Mouse (Mus musculus): ENCODE measurements around the gene Ubald2. TPM values are rescaled to one million over a fixed set of nuclear protein-coding genes. Genes with fewer than 3 reads are reported as not detected.

Gene Ubald2
- total and polyA plus RNA-seq, 2 experiments from 2014 or later = 32.3 to 48.3 TPM

DNA sequence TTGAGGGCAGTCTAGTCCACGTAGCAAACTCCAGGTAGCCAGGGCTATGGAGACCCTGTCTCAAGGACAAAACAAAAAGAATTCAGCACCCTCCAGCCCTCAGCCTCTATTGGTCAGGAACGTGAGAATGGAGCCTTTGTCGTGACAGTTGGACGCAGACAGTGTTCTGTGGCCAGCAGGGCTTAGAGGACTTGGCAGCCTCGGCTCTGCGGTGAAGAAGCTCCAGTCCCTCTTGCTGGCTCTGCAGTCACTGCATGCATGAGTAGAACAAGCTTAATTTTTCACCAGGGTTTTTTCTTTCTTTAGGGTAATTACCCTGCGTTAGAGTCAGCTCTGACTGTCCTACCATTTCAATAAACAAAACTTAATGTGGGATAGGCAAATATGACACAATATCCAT is 47.9 kb downstream of the Ubald2 start:
- no peak for TF ChIP-seq CTCF (IDR thresholded peaks at IDR 0.05; ENCODE audit: low read depth)
- TF ChIP-seq EP300 (IDR thresholded peaks at IDR 0.05; ENCODE audit: low read depth) = no peak
- Histone ChIP-seq H3K9ac (replicated peaks; ENCODE audit: low read depth, low read length) (no peak overlapping the region), H3K36me3 (replicated peaks; ENCODE audit: control insufficient read depth, insufficient read depth, low read length) (peaks cover 93% of the 10 kb centered on the region), H3K4me2 (ENCODE audit: low read depth, low read length) (no peak overlapping the region), H3K27me3 (ENCODE audit: control insufficient read depth, insufficient read depth, low read length) (no peaks in the 10 kb centered on the region), H3K27ac (ENCODE audit: low read depth) (no peak overlapping the region), H3K4me1 (ENCODE audit: control insufficient read depth, insufficient read depth) (no peaks in the 10 kb centered on the region), H3K9me3 (replicated peaks; ENCODE audit: control insufficient read depth, low read length) (no peaks in the 10 kb centered on the region), H3K4me3 (ENCODE audit: low read depth, low read length) (no peak overlapping the region)
- 87% methylated on average over 7 of the region's 7 CpGs for WGBS
- DNase-seq (ENCODE audit: low spot score) (no peak), ATAC-seq (ENCODE audit: insufficient read depth, low read depth) (no peak)

DNA sequence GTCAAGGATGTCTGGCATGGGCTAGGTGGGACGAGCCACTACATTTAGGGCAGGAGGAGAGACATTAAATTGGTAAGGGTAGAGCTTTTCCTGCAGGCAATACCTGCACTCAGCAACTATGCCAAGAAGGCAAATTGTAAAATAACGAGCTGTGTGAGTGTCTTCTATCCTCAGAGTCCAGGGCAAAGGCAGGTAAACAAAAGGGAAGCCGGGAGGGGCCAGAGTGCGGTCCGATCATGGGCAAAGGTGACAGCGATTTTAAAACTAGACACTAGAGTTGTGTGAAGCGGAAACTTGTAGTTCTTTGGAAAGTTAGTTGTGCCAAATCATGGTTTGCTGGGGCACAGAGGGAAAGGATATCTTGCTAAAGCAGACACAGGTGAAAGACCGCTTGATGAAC is 50.4 kb downstream of the Ubald2 start:
- Histone ChIP-seq H3K4me2 (ENCODE audit: low read depth, low read length) (no peak overlapping the region), H3K9ac (replicated peaks; ENCODE audit: low read depth, low read length) (no peak overlapping the region), H3K9me3 (replicated peaks; ENCODE audit: control insufficient read depth, low read length) (no peaks in the 10 kb centered on the region), H3K27ac (ENCODE audit: low read depth) (no peak overlapping the region), H3K4me1 (ENCODE audit: control insufficient read depth, insufficient read depth) (0 out of 2 replicates have a peak, but pooled peaks cover 7% of the 10 kb centered on the region), H3K4me3 (ENCODE audit: low read depth, low read length) (no peak overlapping the region), H3K36me3 (replicated peaks; ENCODE audit: control insufficient read depth, insufficient read depth, low read length) (peaks cover 77% of the 10 kb centered on the region), H3K27me3 (ENCODE audit: control insufficient read depth, insufficient read depth, low read length) (no peaks in the 10 kb centered on the region)
- ATAC-seq (ENCODE audit: insufficient read depth, low read depth) (no peak), DNase-seq (ENCODE audit: low spot score) (no peak)
- 94% methylated on average over 8 of the region's 8 CpGs for WGBS
- TF ChIP-seq CTCF (IDR thresholded peaks at IDR 0.05; ENCODE audit: low read depth) = no peak
- TF ChIP-seq EP300 (IDR thresholded peaks at IDR 0.05; ENCODE audit: low read depth) = no peak

DNA sequence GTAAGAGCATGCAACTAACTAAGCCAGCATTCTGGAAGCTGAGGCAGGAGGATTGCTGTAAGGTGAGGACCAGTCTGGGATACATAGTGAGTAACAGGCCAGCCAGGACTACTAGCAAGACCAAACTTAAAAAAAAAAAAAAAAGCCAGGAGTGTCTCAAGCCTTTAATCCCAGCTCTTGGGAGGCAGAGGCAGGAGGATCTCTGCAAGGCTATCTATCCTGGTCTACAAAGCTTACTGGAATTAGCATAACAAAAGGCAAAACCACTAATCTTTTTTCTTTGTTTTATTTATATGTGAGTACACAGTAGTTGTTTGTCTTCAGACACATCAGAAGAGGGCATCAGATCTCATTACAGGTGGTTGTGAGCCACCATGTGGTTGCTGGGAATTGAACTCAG is 54.3 kb downstream of the Ubald2 start:
- DNase-seq (ENCODE audit: low spot score) (no peak), ATAC-seq (ENCODE audit: insufficient read depth, low read depth) (no peak)
- Histone ChIP-seq H3K4me1 (ENCODE audit: control insufficient read depth, insufficient read depth) (0 out of 2 replicates have a peak, but pooled peaks cover 7% of the 10 kb centered on the region), H3K9me3 (replicated peaks; ENCODE audit: control insufficient read depth, low read length) (no peaks in the 10 kb centered on the region), H3K4me3 (ENCODE audit: low read depth, low read length) (no peak overlapping the region), H3K4me2 (ENCODE audit: low read depth, low read length) (no peak overlapping the region), H3K27me3 (ENCODE audit: control insufficient read depth, insufficient read depth, low read length) (no peaks in the 10 kb centered on the region), H3K36me3 (replicated peaks; ENCODE audit: control insufficient read depth, insufficient read depth, low read length) (peaks cover 44% of the 10 kb centered on the region), H3K9ac (replicated peaks; ENCODE audit: low read depth, low read length) (no peak overlapping the region), H3K27ac (ENCODE audit: low read depth) (no peak overlapping the region)
- TF ChIP-seq EP300 (IDR thresholded peaks at IDR 0.05; ENCODE audit: low read depth) = no peak
- TF ChIP-seq CTCF (IDR thresholded peaks at IDR 0.05; ENCODE audit: low read depth) = no peak

Other genes with a start within 250 kb of the Ubald2 start
- 58.4 and 63.6 TPM in 2 replicates for gene Ten1, start 235.2 kb upstream of the Ubald2 start, total RNA-seq (2014; rRNA removed; ENCODE audit: low replicate concordance)
- gene Ten1, start 235.2 kb upstream of the Ubald2 start, polyA plus RNA-seq (2015; fragmentation: Nextera tagmentation; extraction: Ambion mirVana) = 64.0 and 68.2 TPM in 2 replicates
- gene Acox1, start 235.0 kb upstream of the Ubald2 start, total RNA-seq (2014; rRNA removed; ENCODE audit: low replicate concordance) = 64.9 and 65.8 TPM in 2 replicates
- 43.0 and 46.7 TPM in 2 replicates for gene Acox1, start 235.0 kb upstream of the Ubald2 start, polyA plus RNA-seq (2015; fragmentation: Nextera tagmentation; extraction: Ambion mirVana)
- gene Evpl, start 196.0 kb upstream of the Ubald2 start, total RNA-seq (2014; rRNA removed; ENCODE audit: low replicate concordance) = 2.1 and 3.4 TPM in 2 replicates
- 0.45 TPM in 2 replicates for gene Evpl, start 196.0 kb upstream of the Ubald2 start, polyA plus RNA-seq (2015; fragmentation: Nextera tagmentation; extraction: Ambion mirVana)
- 28.1 and 33.6 TPM in 2 replicates for gene Srp68, start 159.9 kb upstream of the Ubald2 start, total RNA-seq (2014; rRNA removed; ENCODE audit: low replicate concordance)
- 47.8 and 48.2 TPM in 2 replicates for gene Srp68, start 159.9 kb upstream of the Ubald2 start, polyA plus RNA-seq (2015; fragmentation: Nextera tagmentation; extraction: Ambion mirVana)
- not detected in 2 replicates for gene Galr2, start 153.2 kb upstream of the Ubald2 start, total RNA-seq (2014; rRNA removed; ENCODE audit: low replicate concordance)
- gene Galr2, start 153.2 kb upstream of the Ubald2 start, polyA plus RNA-seq (2015; fragmentation: Nextera tagmentation; extraction: Ambion mirVana) = 0.05 TPM in 2 replicates
- gene Exoc7, start 126.9 kb upstream of the Ubald2 start, total RNA-seq (2014; rRNA removed; ENCODE audit: low replicate concordance) = 37.6 and 94.7 TPM in 2 replicates
- gene Exoc7, start 126.9 kb upstream of the Ubald2 start, polyA plus RNA-seq (2015; fragmentation: Nextera tagmentation; extraction: Ambion mirVana) = 43.9 and 48.7 TPM in 2 replicates
- gene Foxj1, start 98.7 kb upstream of the Ubald2 start, total RNA-seq (2014; rRNA removed; ENCODE audit: low replicate concordance) = 2.7 TPM in 1 of 2 replicates, not detected in the other
- 0.04 and 1.0 TPM in 2 replicates for gene Foxj1, start 98.7 kb upstream of the Ubald2 start, polyA plus RNA-seq (2015; fragmentation: Nextera tagmentation; extraction: Ambion mirVana)
- gene Rnf157, start 21.1 kb upstream of the Ubald2 start, total RNA-seq (2014; rRNA removed; ENCODE audit: low replicate concordance) = 10.8 and 11.4 TPM in 2 replicates
- 2.2 and 3.5 TPM in 2 replicates for gene Rnf157, start 21.1 kb upstream of the Ubald2 start, polyA plus RNA-seq (2015; fragmentation: Nextera tagmentation; extraction: Ambion mirVana)
- 0.23 TPM in 1 of 2 replicates, not detected in the other for gene Qrich2, start 32.1 kb downstream of the Ubald2 start, total RNA-seq (2014; rRNA removed; ENCODE audit: low replicate concordance)
- gene Qrich2, start 32.1 kb downstream of the Ubald2 start, polyA plus RNA-seq (2015; fragmentation: Nextera tagmentation; extraction: Ambion mirVana) = not detected in 2 replicates
- 43.3 and 46.6 TPM in 2 replicates for gene Prpsap1, start 60.1 kb downstream of the Ubald2 start, total RNA-seq (2014; rRNA removed; ENCODE audit: low replicate concordance)
- 59.2 and 62.2 TPM in 2 replicates for gene Prpsap1, start 60.1 kb downstream of the Ubald2 start, polyA plus RNA-seq (2015; fragmentation: Nextera tagmentation; extraction: Ambion mirVana)
- gene Sphk1, start 96.8 kb downstream of the Ubald2 start, total RNA-seq (2014; rRNA removed; ENCODE audit: low replicate concordance) = 1.9 and 3.1 TPM in 2 replicates
- gene Sphk1, start 96.8 kb downstream of the Ubald2 start, polyA plus RNA-seq (2015; fragmentation: Nextera tagmentation; extraction: Ambion mirVana) = 2.0 TPM in 2 replicates
- 17.2 and 34.8 TPM in 2 replicates for gene Ube2o, start 147.4 kb downstream of the Ubald2 start, total RNA-seq (2014; rRNA removed; ENCODE audit: low replicate concordance)
- gene Ube2o, start 147.4 kb downstream of the Ubald2 start, polyA plus RNA-seq (2015; fragmentation: Nextera tagmentation; extraction: Ambion mirVana) = 4.1 and 5.2 TPM in 2 replicates
- not detected in 2 replicates for gene Aanat, start 152.3 kb downstream of the Ubald2 start, total RNA-seq (2014; rRNA removed; ENCODE audit: low replicate concordance)
- not detected in 2 replicates for gene Aanat, start 152.3 kb downstream of the Ubald2 start, polyA plus RNA-seq (2015; fragmentation: Nextera tagmentation; extraction: Ambion mirVana)
- 19.0 and 25.5 TPM in 2 replicates for gene Rhbdf2, start 192.9 kb downstream of the Ubald2 start, total RNA-seq (2014; rRNA removed; ENCODE audit: low replicate concordance)
- 5.8 and 6.1 TPM in 2 replicates for gene Rhbdf2, start 192.9 kb downstream of the Ubald2 start, polyA plus RNA-seq (2015; fragmentation: Nextera tagmentation; extraction: Ambion mirVana)
- not detected in 2 replicates for gene Prcd, start 219.4 kb downstream of the Ubald2 start, total RNA-seq (2014; rRNA removed; ENCODE audit: low replicate concordance)
- 2.5 and 2.6 TPM in 2 replicates for gene Prcd, start 219.4 kb downstream of the Ubald2 start, polyA plus RNA-seq (2015; fragmentation: Nextera tagmentation; extraction: Ambion mirVana)
- gene Cygb, start 220.2 kb downstream of the Ubald2 start, total RNA-seq (2014; rRNA removed; ENCODE audit: low replicate concordance) = 11.4 and 38.8 TPM in 2 replicates
- 21.1 and 21.6 TPM in 2 replicates for gene Cygb, start 220.2 kb downstream of the Ubald2 start, polyA plus RNA-seq (2015; fragmentation: Nextera tagmentation; extraction: Ambion mirVana)

Data from heart, postnatal 0 days (tissue).